Mouse (Mus musculus): ENCODE measurements around the gene Foxred2.

DNA sequence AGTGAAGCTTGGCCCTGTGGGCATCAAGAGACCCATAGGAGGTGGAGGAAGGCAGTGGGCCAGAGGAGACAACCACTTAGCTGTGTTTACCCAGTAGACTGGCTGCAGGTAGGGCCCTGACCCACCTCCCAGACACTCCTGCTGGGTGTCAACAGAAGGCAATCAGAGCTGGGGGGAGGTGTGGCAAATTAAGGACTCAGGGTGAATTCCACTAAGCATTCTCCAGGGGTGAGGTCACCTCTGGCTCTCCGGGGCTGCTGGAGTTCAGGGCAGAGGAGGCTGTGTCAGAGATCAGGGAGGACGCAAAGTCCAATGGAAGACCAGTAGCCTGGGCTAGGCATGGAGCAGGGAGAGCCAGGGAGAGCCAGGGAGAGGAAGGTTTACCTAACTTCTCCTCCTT lies 45.5 kb downstream of the Foxred2 start:
- TF ChIP-seq POLR2A (IDR thresholded peaks at IDR 0.05; ENCODE audit: insufficient read length, low read depth) (peak; percentile 33), USF1 (IDR thresholded peaks at IDR 0.05; ENCODE audit: low read depth) (no peak), MAX (IDR thresholded peaks at IDR 0.05; ENCODE audit: low read depth) (no peak), POLR2AphosphoS2 (IDR thresholded peaks at IDR 0.05; ENCODE audit: insufficient read length, low read depth) (peak; percentile 30), CEBPB (IDR thresholded peaks at IDR 0.05; ENCODE audit: insufficient read depth, poor library complexity, severe bottlenecking) (0 out of 2 replicates have a peak, but pooled peaks have one; percentile 32), SRF (IDR thresholded peaks at IDR 0.05; ENCODE audit: control insufficient read depth, insufficient read length, low read depth) (no peak), TCF12 (IDR thresholded peaks at IDR 0.05; ENCODE audit: insufficient read depth, poor library complexity, severe bottlenecking) (no peak), MYOG (IDR thresholded peaks at IDR 0.05; ENCODE audit: control insufficient read depth in 1 of 3, insufficient read depth in 1 of 3, insufficient read length in 2 of 3, low read depth in 2 of 3) (no peak), REST (IDR thresholded peaks at IDR 0.05; ENCODE audit: insufficient read depth, insufficient read length) (no peak)
